Mouse (Mus musculus) frontal cortex, adult 2 months (tissue): ENCODE results near the gene Erc2. TPM values are rescaled to one million over a fixed set of nuclear protein-coding genes. Genes with fewer than 3 reads are reported as not detected.

Experiments
- DNase-seq, 2 experiments: peaks; one replicate each; pipeline ENCODE4 v3.0.0; 2022; ENCODE audit warnings: low spot score in 1 of 2; ENCODE audit errors: extremely low spot score in 1 of 2
- polyA plus RNA-seq: library from polyadenylated mRNA; depleted of rRNA; stranded (reverse); fragments of >200 nt; gene quantifications from 2 replicates; pipeline ENCODE4 v1.2.3, GENCODE M21; 2012

Erc2 gene
- polyA plus RNA-seq, 1 experiment, result 73.5 TPM

- DNase-seq, result no peak
Measured at GRCm38 (mm10) chr14:28470212-28470611, 848.0 kb downstream of the Erc2 start.

GRCm38 (mm10) chr14:28475012-28475411 is 852.8 kb downstream of the Erc2 start:
- DNase-seq, result no peak

GRCm38 (mm10) chr14:28475421-28475820 is 853.2 kb downstream of the Erc2 start:
- DNase-seq, result no peak

GRCm38 (mm10) chr14:28476746-28477145 is 854.5 kb downstream of the Erc2 start:
- DNase-seq, result no peak

GRCm38 (mm10) chr14:28480866-28481265 is 858.6 kb downstream of the Erc2 start:
- no peak for DNase-seq

GRCm38 (mm10) chr14:28493806-28494205 is 871.6 kb downstream of the Erc2 start:
- DNase-seq, result no peak

GRCm38 (mm10) chr14:28494273-28494672 is 872.0 kb downstream of the Erc2 start:
- no peak for DNase-seq

GRCm38 (mm10) chr14:28501216-28501878 is 879.1 kb downstream of the Erc2 start:
- no peak for DNase-seq

- DNase-seq, result no peak
Measured at GRCm38 (mm10) chr14:28503276-28503675, 881.0 kb downstream of the Erc2 start.

DNA sequence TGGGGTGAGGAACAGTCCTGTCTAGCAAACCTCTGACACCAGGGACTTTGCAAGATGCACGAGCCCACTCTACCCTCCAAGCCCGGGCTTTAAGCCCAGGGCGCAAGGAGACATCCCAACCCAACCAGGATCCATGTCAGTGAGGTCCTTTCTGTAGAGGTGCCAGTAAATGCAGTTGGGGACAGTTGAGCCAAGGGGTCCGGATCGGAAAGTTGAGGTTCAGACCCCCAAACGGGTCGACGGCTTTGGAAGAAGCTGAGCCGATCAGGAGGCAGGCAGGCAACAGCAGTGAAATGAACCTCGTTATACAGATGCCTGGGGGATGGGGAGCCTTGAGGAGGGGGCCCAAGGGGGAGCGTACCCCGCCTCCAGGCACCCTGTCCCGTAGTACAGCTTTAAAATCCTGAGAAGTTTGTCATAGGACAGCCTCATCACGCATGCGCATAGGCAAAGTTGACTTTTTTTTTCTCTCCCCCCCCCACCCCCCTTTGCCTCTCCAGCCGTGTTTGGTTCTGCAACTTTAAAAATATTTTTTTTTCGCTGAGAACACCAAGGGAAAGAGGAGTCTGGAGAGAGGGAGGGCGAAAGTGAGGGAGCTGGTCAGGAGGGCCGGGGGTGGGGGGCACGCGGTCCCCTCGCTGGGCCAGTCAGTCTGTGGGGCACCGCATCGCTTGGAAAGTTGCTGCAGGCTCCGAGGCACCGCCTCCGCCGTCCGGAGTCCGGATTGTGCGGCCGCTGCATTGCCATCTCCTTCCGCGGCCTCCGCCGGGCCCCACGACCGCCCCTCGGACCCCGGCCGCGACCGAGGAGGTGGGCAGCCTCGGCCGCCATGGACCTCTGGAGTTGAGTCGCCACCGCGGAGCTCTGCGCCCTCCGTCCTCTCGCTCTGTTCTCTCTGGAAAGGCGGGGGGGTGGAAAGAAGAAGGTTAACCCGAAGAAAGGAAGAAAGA is 882.1 kb downstream of the Erc2 start, which contains the start of gene Wnt5a:
Gene Wnt5a, plus strand, starts transcription at position 650 of the 950 bp plus-strand sequence.
- DNase-seq, result no peak

- DNase-seq, result peak in 1 of 2 experiments; percentile 35
Measured at GRCm38 (mm10) chr14:28505051-28505585, 882.9 kb downstream of the Erc2 start.

DNA sequence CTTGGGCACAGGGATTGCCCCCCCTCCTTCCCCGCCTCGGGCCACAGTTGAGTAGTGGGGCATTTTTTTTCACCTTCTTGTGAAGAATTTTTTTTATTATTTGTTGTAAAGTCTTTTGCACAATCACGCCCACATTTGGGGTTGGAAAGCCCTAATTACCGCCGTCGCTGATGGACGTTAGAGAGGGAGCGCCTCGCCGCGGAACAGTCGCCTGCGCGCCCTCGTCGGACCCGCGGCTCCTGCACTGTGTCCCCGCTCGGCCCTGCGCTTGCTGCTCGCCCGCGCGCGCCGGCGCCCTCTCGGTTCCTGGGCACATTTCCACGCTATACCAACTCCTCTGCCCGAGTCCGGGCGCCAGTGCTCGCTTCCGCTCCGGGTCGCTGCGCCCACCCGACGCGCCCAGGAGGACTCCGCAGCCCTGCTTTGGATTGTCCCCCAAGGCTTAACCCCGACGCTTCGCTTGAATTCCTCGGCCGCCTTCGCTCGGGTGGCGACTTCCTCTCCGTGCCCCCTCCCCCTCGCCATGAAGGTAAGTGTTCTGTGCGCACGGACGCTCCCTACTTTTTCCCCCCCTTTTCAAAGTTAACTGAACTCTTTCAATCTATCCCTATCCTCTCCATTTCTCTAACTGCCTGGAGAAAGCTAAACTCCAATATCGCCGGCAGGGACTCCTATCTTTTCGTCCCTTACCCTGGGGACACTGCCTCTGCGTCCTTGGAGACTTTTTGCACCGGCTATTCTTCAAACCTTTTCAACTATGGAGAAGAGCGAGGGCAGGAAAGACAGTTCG is 883.6 kb downstream of the Erc2 start:
- peak in 1 of 2 experiments; percentile 10 for DNase-seq

DNA sequence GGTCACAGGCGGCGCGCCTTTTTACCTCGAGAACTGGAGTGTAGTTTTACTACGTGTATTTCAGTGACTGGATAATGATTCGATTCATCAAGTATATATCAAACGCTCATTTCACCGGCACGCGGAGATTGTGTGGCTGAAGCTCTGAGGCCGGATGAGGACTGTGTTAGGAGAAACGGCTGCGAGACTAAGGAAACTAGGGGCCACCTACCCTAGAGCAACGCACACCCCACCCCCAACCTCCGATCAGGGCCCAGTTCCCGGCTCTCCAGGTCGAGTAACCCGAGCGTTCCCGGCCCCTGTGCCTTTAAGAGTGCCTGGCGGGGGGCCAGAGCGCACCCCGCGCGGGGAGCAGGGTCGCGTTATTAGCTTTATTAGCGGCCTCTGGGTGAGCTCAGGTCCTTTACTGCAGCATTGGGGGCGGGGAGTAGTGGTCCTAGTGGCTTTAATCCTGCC is 884.2 kb downstream of the Erc2 start:
- peak in 1 of 2 experiments; percentile 9 for DNase-seq

- peak in 1 of 2 experiments; percentile 13 for DNase-seq
Measured at GRCm38 (mm10) chr14:28507011-28507410, 884.8 kb downstream of the Erc2 start.

- DNase-seq, result peak in 1 of 2 experiments; percentile 65
Measured at GRCm38 (mm10) chr14:28507471-28507870, 885.2 kb downstream of the Erc2 start.

GRCm38 (mm10) chr14:28508288-28509258 is 886.3 kb downstream of the Erc2 start:
- peak in 1 of 2 experiments; percentile 19 for DNase-seq

DNA sequence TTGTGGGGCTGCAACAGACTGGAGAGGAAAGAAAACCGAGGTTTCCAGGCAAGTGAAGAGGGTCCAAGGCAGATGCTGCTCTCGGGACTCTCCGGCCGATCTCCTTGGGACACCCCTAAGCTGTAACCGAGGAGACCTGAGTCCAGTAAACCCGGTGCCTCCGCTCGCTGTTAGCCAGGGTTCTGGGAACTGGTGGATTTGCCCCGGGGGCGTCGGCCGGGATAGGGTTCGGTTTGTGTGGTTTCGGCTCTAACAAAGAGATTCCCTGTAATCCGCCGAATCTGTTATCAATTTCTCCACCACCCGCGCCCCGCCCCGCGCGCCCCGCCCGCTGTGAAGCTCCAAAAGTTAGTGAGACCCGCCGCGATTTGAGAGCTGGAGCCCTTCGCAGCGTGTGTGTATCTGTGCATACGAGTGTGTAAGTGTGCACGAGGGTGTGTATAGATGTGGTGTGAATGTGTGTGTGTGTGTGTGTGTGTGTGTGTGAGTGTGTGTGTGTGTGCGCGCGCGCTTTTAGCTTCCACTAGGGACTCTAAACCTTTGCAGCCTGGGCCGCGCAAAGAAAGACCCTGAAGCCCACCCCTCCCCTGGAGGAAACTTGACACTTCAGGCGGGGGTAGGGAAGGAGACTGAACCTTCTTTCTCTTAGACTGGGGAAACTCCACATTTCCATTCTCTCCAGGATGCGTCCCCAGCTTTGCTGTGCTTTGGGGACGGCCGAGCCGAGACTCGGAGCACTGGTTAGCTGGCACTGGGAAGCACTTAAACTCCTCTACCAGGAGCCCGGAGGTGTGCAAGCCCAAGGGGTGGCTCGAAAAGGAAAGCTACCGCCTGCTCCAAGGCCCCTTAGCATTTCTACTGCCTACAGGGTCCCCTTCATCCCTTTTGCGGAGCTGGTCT is 887.5 kb downstream of the Erc2 start:
- peak in 1 of 2 experiments; percentile 16 for DNase-seq
